Mouse (Mus musculus): ENCODE measurements around the gene Gm49395. TPM values are rescaled to one million over a fixed set of nuclear protein-coding genes. Genes with fewer than 3 reads are reported as not detected.

The Gm49395 gene
- polyA plus RNA-seq, 1 experiment: 15.0 TPM

DNA sequence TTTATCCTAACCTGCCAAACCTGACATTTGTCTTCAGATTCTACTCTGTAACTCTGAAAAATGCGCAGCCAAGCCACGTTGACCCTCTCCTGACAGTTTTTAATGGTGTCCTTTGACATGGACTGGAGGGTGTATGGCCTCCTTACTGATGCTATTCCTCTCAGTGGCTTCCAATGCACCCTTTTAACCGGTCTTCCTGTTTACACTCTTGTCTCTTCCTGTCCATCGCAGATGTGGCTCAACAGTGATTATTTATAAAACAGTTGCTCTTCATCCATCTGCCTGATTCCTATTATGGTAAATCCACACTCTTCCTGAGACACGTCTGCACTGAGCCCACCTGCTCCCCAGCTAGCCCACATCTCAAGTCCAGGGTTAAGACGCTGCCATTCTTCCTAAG is 15.7 kb downstream of the Gm49395 start:
- Histone ChIP-seq H3K4me3 (replicated peaks; ENCODE audit: control insufficient read depth, low read depth, low read length) (no peak overlapping the region), H3K27ac (ENCODE audit: control insufficient read depth, insufficient read depth, low read depth, low read length, poor library complexity) (no peak overlapping the region), H3K4me1 (ENCODE audit: control insufficient read depth, insufficient read depth, low read length) (peaks cover 2% of the 10 kb centered on the region; the same call in 1 of the 2 replicates)
- 71% methylated on average over 6 of the region's 6 CpGs for whole genome bisulfite sequencing
- no peak for TF ChIP-seq CTCF (IDR thresholded peaks at IDR 0.05; ENCODE audit: control insufficient read depth, insufficient read depth, low read length)
- TF ChIP-seq POLR2A (IDR thresholded peaks at IDR 0.05; ENCODE audit: borderline replicate concordance, control insufficient read depth, low read depth, low read length): no peak

DNA sequence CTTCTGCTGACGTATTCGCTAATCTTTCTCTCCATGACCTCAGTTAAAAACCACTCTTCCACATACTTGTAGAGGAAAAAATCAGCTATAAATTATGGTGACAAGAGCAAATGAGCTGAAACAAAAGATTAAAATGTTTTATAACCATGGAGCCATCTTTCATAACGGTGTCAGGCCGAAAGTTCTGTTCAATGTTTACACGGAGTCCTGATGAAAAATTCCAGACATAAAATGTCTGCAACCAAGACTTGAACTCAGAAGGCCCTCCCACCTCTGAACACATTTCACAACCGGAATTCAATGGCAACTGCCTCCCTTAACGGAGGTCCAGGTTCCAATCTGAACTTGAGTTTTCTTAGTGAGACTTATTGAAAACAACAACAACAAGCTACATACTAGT is 19.4 kb downstream of the Gm49395 start:
- WGBS: 86% methylated on average over 7 of the region's 7 CpGs
- no peak overlapping the region for H3K27ac ChIP-seq (ENCODE audit: control insufficient read depth, insufficient read depth, low read depth, low read length, poor library complexity)

DNA sequence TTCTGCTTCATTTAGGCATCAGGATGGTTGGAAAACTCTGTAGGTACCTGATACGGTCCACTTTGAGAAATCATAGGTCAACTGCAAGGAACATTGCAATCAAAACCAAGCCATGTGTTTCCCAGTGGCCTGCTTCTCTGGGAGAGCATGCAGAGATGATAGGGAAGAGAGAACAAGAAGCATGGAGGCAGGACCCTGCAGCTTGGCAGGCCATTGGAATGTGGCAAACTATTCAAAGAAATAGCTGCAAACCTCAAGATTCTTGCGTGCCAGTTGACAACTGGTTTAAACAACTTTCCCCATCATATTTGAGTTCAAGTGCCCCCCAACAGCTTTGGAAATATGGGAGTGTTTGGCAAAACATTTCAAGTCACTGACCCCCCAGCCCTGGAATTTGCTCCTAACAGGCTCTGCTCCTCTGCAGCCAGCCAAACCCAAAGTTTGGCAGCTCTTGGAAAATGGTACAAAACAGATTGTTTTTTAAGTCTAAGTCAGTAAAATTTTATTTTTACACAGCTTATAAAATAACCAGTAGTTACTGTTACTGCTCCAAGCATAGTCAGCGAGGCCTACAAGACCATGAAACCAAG is 21.6 kb downstream of the Gm49395 start:
- 79% methylated on average over 3 of the region's 3 CpGs for WGBS
- TF ChIP-seq CTCF (IDR thresholded peaks at IDR 0.05; ENCODE audit: control insufficient read depth, insufficient read depth, low read length) (no peak), POLR2A (IDR thresholded peaks at IDR 0.05; ENCODE audit: borderline replicate concordance, control insufficient read depth, low read depth, low read length) (no peak)
- no peak overlapping the region for H3K4me3 ChIP-seq (replicated peaks; ENCODE audit: control insufficient read depth, low read depth, low read length)
- H3K4me1 ChIP-seq (ENCODE audit: control insufficient read depth, insufficient read depth, low read length): peaks cover 4% of the 10 kb centered on the region; the same call in 1 of the 2 replicates
- H3K27ac ChIP-seq (ENCODE audit: control insufficient read depth, insufficient read depth, low read depth, low read length, poor library complexity): no peak overlapping the region

More for the DNA sequence above, 19.4 kb downstream of the Gm49395 start:
- Histone ChIP-seq H3K4me3 (replicated peaks; ENCODE audit: control insufficient read depth, low read depth, low read length) (no peak overlapping the region), H3K4me1 (ENCODE audit: control insufficient read depth, insufficient read depth, low read length) (peaks cover 3% of the 10 kb centered on the region; the same call in 1 of the 2 replicates)
- no peak for TF ChIP-seq POLR2A (IDR thresholded peaks at IDR 0.05; ENCODE audit: borderline replicate concordance, control insufficient read depth, low read depth, low read length)
- TF ChIP-seq CTCF (IDR thresholded peaks at IDR 0.05; ENCODE audit: control insufficient read depth, insufficient read depth, low read length): no peak

DNA sequence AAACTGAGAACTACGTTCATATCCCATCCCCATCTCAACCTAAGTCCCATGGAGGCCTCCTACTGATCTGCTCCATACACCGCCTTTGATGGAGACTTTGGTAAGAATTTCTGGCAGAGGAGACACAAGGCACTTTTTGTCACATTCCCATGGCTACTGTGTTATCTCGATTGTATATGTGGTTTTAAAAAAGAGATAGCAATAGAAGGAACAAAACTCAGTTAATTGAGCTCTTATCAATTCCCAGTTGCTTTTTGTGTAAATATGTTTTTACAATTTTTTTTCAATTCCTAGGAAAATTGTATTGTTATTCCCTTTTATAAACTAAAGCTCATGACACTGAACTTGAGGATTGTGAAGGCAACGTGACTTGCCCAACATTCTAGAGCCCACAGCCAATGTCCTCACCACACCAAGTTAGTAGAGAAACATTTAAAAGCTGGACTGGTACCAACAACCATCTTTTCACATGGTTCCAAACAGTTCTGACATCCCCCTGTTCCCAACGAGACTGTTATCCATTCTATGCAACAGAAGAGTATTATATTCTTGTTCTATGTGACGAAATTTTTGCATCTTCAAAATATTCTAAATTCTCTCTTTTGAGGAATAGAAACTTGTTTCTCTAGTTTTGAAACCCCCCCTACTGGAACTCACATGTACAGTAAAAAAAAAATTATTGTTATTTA is 22.6 kb downstream of the Gm49395 start:
- Histone ChIP-seq H3K4me3 (replicated peaks; ENCODE audit: control insufficient read depth, low read depth, low read length) (no peak overlapping the region), H3K4me1 (ENCODE audit: control insufficient read depth, insufficient read depth, low read length) (peaks cover 4% of the 10 kb centered on the region; the same call in 1 of the 2 replicates), H3K27ac (ENCODE audit: control insufficient read depth, insufficient read depth, low read depth, low read length, poor library complexity) (no peak overlapping the region)
- 65% methylated on average over 6 of the region's 6 CpGs for WGBS
- TF ChIP-seq CTCF (IDR thresholded peaks at IDR 0.05; ENCODE audit: control insufficient read depth, insufficient read depth, low read length): no peak
- TF ChIP-seq POLR2A (IDR thresholded peaks at IDR 0.05; ENCODE audit: borderline replicate concordance, control insufficient read depth, low read depth, low read length): no peak

DNA sequence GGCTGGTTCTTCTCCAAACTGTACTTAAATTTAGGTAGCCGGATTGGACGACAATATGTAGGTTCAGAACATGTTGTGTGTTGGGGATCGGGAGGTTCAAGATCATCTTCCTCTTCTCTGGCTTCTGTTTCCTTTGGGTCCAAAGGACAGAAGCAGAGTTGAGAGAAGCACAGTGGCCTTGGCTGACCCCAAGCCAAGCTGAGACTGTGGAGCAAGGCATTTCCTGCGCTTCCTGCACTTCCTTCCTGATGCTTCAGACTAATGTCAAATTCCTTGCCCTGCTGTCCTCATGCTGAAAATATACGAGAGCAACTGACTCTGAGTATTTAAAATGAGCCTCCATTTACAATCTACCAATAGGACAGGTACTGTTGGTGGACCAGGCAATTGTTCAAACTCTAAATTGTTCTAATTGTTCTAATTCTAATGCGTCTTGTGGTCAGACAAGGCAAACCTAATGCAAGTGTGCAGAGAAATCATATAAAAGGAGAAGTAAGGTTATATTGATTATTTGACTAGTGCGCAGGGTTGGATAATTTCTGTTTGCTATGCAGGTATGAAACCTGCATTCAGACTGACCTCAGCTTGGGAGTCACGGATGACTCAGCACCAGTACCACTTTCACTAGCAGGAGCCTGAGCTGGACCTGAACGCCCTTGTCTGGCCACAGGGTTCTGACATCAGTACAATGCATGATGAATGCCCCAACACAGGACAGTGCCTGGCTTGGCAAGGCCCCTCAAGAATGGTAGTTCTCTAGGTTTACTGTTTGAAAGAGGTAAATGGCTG is 24.2 kb downstream of the Gm49395 start:
- WGBS: 38% methylated on average over 9 of the region's 9 CpGs
- no peak overlapping the region for H3K4me3 ChIP-seq (replicated peaks; ENCODE audit: control insufficient read depth, low read depth, low read length)
- TF ChIP-seq POLR2A (IDR thresholded peaks at IDR 0.05; ENCODE audit: borderline replicate concordance, control insufficient read depth, low read depth, low read length): no peak
- no peak for TF ChIP-seq CTCF (IDR thresholded peaks at IDR 0.05; ENCODE audit: control insufficient read depth, insufficient read depth, low read length)
- H3K4me1 ChIP-seq (ENCODE audit: control insufficient read depth, insufficient read depth, low read length): peaks cover 4% of the 10 kb centered on the region; the same call in 1 of the 2 replicates
- no peak overlapping the region for H3K27ac ChIP-seq (ENCODE audit: control insufficient read depth, insufficient read depth, low read depth, low read length, poor library complexity)

DNA sequence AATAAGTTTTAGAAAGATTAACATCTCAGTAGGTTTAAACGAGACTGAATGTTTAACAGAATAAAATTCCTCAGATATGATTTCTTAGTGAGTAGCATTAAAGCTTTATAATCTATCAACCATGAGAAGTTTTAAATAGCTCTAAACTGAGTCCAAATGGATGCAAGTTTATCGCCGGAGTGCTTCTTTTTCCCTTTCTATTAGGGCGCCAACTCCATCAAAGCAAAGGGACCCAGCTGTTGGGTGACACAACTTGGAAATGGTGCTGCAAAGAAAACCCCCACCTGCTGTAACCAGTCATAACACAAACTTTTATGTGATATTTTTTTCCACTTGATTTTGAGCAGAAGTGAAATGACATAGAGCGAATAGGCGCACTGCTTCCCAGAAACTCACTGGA is 29.3 kb downstream of the Gm49395 start:
- TF ChIP-seq POLR2A (IDR thresholded peaks at IDR 0.05; ENCODE audit: borderline replicate concordance, control insufficient read depth, low read depth, low read length) (no peak), CTCF (IDR thresholded peaks at IDR 0.05; ENCODE audit: control insufficient read depth, insufficient read depth, low read length) (no peak)

GRCm38 (mm10) chr13:115071431-115071830 is 30.3 kb downstream of the Gm49395 start:
- H3K4me1 ChIP-seq (ENCODE audit: control insufficient read depth, insufficient read depth, low read length): no peaks in the 10 kb centered on the region
- no peak overlapping the region for H3K4me3 ChIP-seq (replicated peaks; ENCODE audit: control insufficient read depth, low read depth, low read length)
- WGBS: 74% methylated on average over 3 of the region's 3 CpGs
- TF ChIP-seq CTCF (IDR thresholded peaks at IDR 0.05; ENCODE audit: control insufficient read depth, insufficient read depth, low read length) (no peak), POLR2A (IDR thresholded peaks at IDR 0.05; ENCODE audit: borderline replicate concordance, control insufficient read depth, low read depth, low read length) (no peak)
- H3K27ac ChIP-seq (ENCODE audit: control insufficient read depth, insufficient read depth, low read depth, low read length, poor library complexity): no peak overlapping the region

More for the DNA sequence above, 29.3 kb downstream of the Gm49395 start:
- Histone ChIP-seq H3K4me1 (ENCODE audit: control insufficient read depth, insufficient read depth, low read length) (peaks cover under 1% of the 10 kb centered on the region; the same call in 1 of the 2 replicates), H3K27ac (ENCODE audit: control insufficient read depth, insufficient read depth, low read depth, low read length, poor library complexity) (no peak overlapping the region), H3K4me3 (replicated peaks; ENCODE audit: control insufficient read depth, low read depth, low read length) (no peak overlapping the region)
- 83% methylated on average over 6 of the region's 6 CpGs for WGBS

GRCm38 (mm10) chr13:115067968-115068330 is 33.8 kb downstream of the Gm49395 start:
- Histone ChIP-seq H3K4me1 (ENCODE audit: control insufficient read depth, insufficient read depth, low read length) (no peaks in the 10 kb centered on the region), H3K27ac (ENCODE audit: control insufficient read depth, insufficient read depth, low read depth, low read length, poor library complexity) (no peak overlapping the region), H3K4me3 (replicated peaks; ENCODE audit: control insufficient read depth, low read depth, low read length) (no peak overlapping the region)
- 43% methylated on average over 1 of the region's 1 CpGs for WGBS
- TF ChIP-seq POLR2A (IDR thresholded peaks at IDR 0.05; ENCODE audit: borderline replicate concordance, control insufficient read depth, low read depth, low read length) (no peak), CTCF (IDR thresholded peaks at IDR 0.05; ENCODE audit: control insufficient read depth, insufficient read depth, low read length) (no peak)
